Comparison of ENCODE assay signal across 10 mouse cellular contexts in genomic region chr1:89081371-89081770, GRCm38 (mm10).
"Had no signal": no experiment of that assay in that cellular context is flagged by ENCODE, and none has a peak within 500 bp of the region (broad histone marks: within the 10 kb centered on the region; RNA-seq: fewer than 3 reads in every experiment).

No protein-coding gene starts in this region.

- H3K4me3 ChIP-seq: hindbrain, embryonic 15.5 days; midbrain, embryonic 12.5 days had no signal

- H3K9me3 ChIP-seq: hindbrain, embryonic 15.5 days; midbrain, embryonic 12.5 days had no signal

- H3K27me3 ChIP-seq: hindbrain, embryonic 15.5 days; midbrain, embryonic 12.5 days had no signal

- H3K27ac ChIP-seq: hindbrain, embryonic 15.5 days; liver, embryonic 14.5 days; midbrain, embryonic 12.5 days; stomach, postnatal 0 days had no signal

- ATAC-seq: intestine, embryonic 16.5 days; midbrain, embryonic 16.5 days had no signal

- H3K36me3 ChIP-seq: hindbrain, embryonic 15.5 days; midbrain, embryonic 12.5 days had no signal

- H3K4me2 ChIP-seq: hindbrain, embryonic 15.5 days; midbrain, embryonic 12.5 days had no signal

- H3K9ac ChIP-seq: hindbrain, embryonic 15.5 days; liver, embryonic 14.5 days; midbrain, embryonic 12.5 days had no signal

- DNase-seq: lung, adult 18-20 months; right cerebral cortex, postnatal 14 days; thymus, adult 2 months; thymus, postnatal 25 days had no signal
